Mouse (Mus musculus): ENCODE measurements around the gene Ctxn2.

DNA sequence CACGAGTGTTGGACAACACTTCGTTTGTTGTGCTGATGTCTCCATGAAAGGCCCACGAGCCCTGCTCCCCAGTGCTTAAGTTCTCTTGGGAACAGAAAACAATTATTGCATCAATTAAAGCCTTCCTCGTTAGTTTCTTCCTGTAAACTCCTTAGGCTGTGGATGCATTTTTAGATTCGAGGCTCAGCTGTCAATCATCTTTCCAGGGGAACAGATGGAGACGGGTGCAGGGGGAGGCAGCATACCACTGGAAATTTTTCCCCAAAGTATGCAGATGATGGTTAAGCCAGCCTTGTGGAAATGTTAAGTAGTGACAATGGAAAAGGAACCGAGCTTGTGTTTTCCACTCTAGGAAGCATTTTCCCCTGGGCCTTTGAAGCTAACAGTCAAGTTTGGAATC, 60.3 kb downstream of the Ctxn2 start:
- TF ChIP-seq POLR2A (IDR thresholded peaks at IDR 0.05; ENCODE audit: borderline replicate concordance, insufficient read depth, low read length), result no peak
- TF ChIP-seq CTCF (IDR thresholded peaks at IDR 0.05; ENCODE audit: borderline replicate concordance, insufficient read depth, low read depth, low read length), result no peak

Measured in cerebellum, adult 2 months (tissue).